Mouse (Mus musculus): Measurements from ENCODE around the gene Ldha. TPM values are rescaled to one million over a fixed set of nuclear protein-coding genes. Genes with fewer than 3 reads are reported as not detected.
A peak's percentile ranks its signal among the peaks of the same experiment; 100 is the strongest.
"Not testable (repeated sequence)": the region's sequence is repeated elsewhere in the genome, so short reads cannot be mapped to it uniquely, and the experiment has no call there.

The Ldha gene
- polyA plus RNA-seq, 1 experiment from 2014 or later = 744 TPM

GRCm38 (mm10) chr7:46830799-46831590, 10.3 kb upstream of the Ldha start:
- 0 out of 2 replicates have a peak, but pooled peaks cover 2% of the 10 kb centered on the region for H3K4me1 ChIP-seq
- no peak overlapping the region for H3K4me3 ChIP-seq
- no peaks in the 10 kb centered on the region for H3K27me3 ChIP-seq
- no peak for ATAC-seq (replicated peaks)
- no peak overlapping the region for H3K4me2 ChIP-seq (replicated peaks)
- no peaks in the 10 kb centered on the region for H3K9me3 ChIP-seq
- H3K27ac ChIP-seq (replicated peaks) = no peak overlapping the region
- H3K36me3 ChIP-seq = no peaks in the 10 kb centered on the region
- 74% methylated on average over 13 of the region's 13 CpGs for WGBS
- H3K9ac ChIP-seq (replicated peaks) = no peak overlapping the region

- Histone ChIP-seq H3K4me1 (0 out of 2 replicates have a peak, but pooled peaks cover 2% of the 10 kb centered on the region), H3K27me3 (no peaks in the 10 kb centered on the region), H3K9me3 (no peaks in the 10 kb centered on the region), H3K4me3 (no peak overlapping the region), H3K4me2 (replicated peaks) (no peak overlapping the region), H3K9ac (replicated peaks) (no peak overlapping the region), H3K27ac (replicated peaks) (no peak overlapping the region), H3K36me3 (no peaks in the 10 kb centered on the region)
- ATAC-seq (replicated peaks) = no peak
- WGBS = 84% methylated on average over 8 of the region's 8 CpGs
These were observed 9.6 kb upstream of the Ldha start for GRCm38 (mm10) chr7:46831693-46832092.

- not testable (repeated sequence) for H3K4me1 ChIP-seq; H3K4me2 ChIP-seq (replicated peaks); H3K9ac ChIP-seq (replicated peaks); H3K4me3 ChIP-seq; H3K9me3 ChIP-seq; ATAC-seq (replicated peaks); H3K27me3 ChIP-seq; H3K36me3 ChIP-seq; H3K27ac ChIP-seq (replicated peaks)
- WGBS = 95% methylated on average over 11 of the region's 11 CpGs
These were observed 9.0 kb upstream of the Ldha start for GRCm38 (mm10) chr7:46832112-46832810.

- WGBS = 83% methylated on average over 6 of the region's 6 CpGs
- Histone ChIP-seq H3K27ac (replicated peaks) (no peak overlapping the region), H3K36me3 (no peaks in the 10 kb centered on the region), H3K4me2 (replicated peaks) (no peak overlapping the region), H3K27me3 (no peaks in the 10 kb centered on the region), H3K4me3 (no peak overlapping the region), H3K9ac (replicated peaks) (no peak overlapping the region), H3K9me3 (no peaks in the 10 kb centered on the region), H3K4me1 (peaks cover 9% of the 10 kb centered on the region)
- ATAC-seq (replicated peaks) = no peak
These were observed 8.0 kb upstream of the Ldha start for GRCm38 (mm10) chr7:46833266-46833665.

- no peaks in the 10 kb centered on the region for H3K9me3 ChIP-seq
- no peak overlapping the region for H3K4me3 ChIP-seq
- H3K9ac ChIP-seq (replicated peaks) = no peak overlapping the region
- no peaks in the 10 kb centered on the region for H3K27me3 ChIP-seq
- H3K4me1 ChIP-seq = peaks cover 14% of the 10 kb centered on the region
- ATAC-seq (replicated peaks) = no peak
- H3K36me3 ChIP-seq = no peaks in the 10 kb centered on the region
- WGBS = 88% methylated on average over 7 of the region's 7 CpGs
- H3K4me2 ChIP-seq (replicated peaks) = no peak overlapping the region
- no peak overlapping the region for H3K27ac ChIP-seq (replicated peaks)
These were observed 7.5 kb upstream of the Ldha start for GRCm38 (mm10) chr7:46833670-46834255.

GRCm38 (mm10) chr7:46834994-46835610, 6.2 kb upstream of the Ldha start:
- H3K9me3 ChIP-seq = no peaks in the 10 kb centered on the region
- H3K4me2 ChIP-seq (replicated peaks) = no peak overlapping the region
- H3K4me3 ChIP-seq = no peak overlapping the region
- no peak overlapping the region for H3K27ac ChIP-seq (replicated peaks)
- no peak for ATAC-seq (replicated peaks)
- H3K27me3 ChIP-seq = no peaks in the 10 kb centered on the region
- H3K4me1 ChIP-seq = peaks cover 23% of the 10 kb centered on the region
- H3K9ac ChIP-seq (replicated peaks) = no peak overlapping the region
- WGBS = 24% methylated on average over 14 of the region's 14 CpGs
- H3K36me3 ChIP-seq = no peaks in the 10 kb centered on the region

GRCm38 (mm10) chr7:46836357-46836756, 4.9 kb upstream of the Ldha start:
- H3K36me3 ChIP-seq = no peaks in the 10 kb centered on the region
- no peaks in the 10 kb centered on the region for H3K27me3 ChIP-seq
- H3K4me1 ChIP-seq = peaks cover 23% of the 10 kb centered on the region
- H3K9ac ChIP-seq (replicated peaks) = no peak overlapping the region
- H3K27ac ChIP-seq (replicated peaks) = no peak overlapping the region
- no peak overlapping the region for H3K4me3 ChIP-seq
- no peak for ATAC-seq (replicated peaks)
- no peak overlapping the region for H3K4me2 ChIP-seq (replicated peaks)
- 90% methylated on average over 5 of the region's 5 CpGs for WGBS
- no peaks in the 10 kb centered on the region for H3K9me3 ChIP-seq

GRCm38 (mm10) chr7:46837073-46837472, 4.2 kb upstream of the Ldha start:
- ATAC-seq (replicated peaks) = no peak
- Histone ChIP-seq H3K4me1 (peaks cover 23% of the 10 kb centered on the region), H3K9me3 (no peaks in the 10 kb centered on the region), H3K4me2 (replicated peaks) (no peak overlapping the region), H3K27ac (replicated peaks) (no peak overlapping the region), H3K27me3 (no peaks in the 10 kb centered on the region), H3K9ac (replicated peaks) (no peak overlapping the region), H3K36me3 (no peaks in the 10 kb centered on the region), H3K4me3 (no peak overlapping the region)
- 48% methylated on average over 5 of the region's 5 CpGs for WGBS

GRCm38 (mm10) chr7:46838104-46838671, 3.1 kb upstream of the Ldha start:
- Histone ChIP-seq H3K27ac (replicated peaks) (peak overlapping the region; percentile 81), H3K9me3 (no peaks in the 10 kb centered on the region), H3K4me1 (peaks cover 23% of the 10 kb centered on the region), H3K9ac (replicated peaks) (0 out of 2 replicates have a peak overlapping the region, but pooled peaks have one; percentile 10), H3K4me3 (no peak overlapping the region), H3K36me3 (no peaks in the 10 kb centered on the region), H3K27me3 (no peaks in the 10 kb centered on the region), H3K4me2 (replicated peaks) (peak overlapping the region; percentile 31)
- 2% methylated on average over 8 of the region's 9 CpGs for WGBS
- ATAC-seq (replicated peaks) = peak; percentile 72

- Histone ChIP-seq H3K27me3 (no peaks in the 10 kb centered on the region), H3K27ac (replicated peaks) (peak overlapping the region; percentile 81), H3K4me3 (0 out of 2 replicates have a peak overlapping the region, but pooled peaks have one; percentile 14), H3K36me3 (no peaks in the 10 kb centered on the region), H3K9me3 (no peaks in the 10 kb centered on the region), H3K4me2 (replicated peaks) (peak overlapping the region; percentile 31), H3K9ac (replicated peaks) (no peak overlapping the region), H3K4me1 (peaks cover 23% of the 10 kb centered on the region)
- ATAC-seq (replicated peaks) = peak; percentile 87
- 9% methylated on average over 8 of the region's 8 CpGs for WGBS
These were observed 2.4 kb upstream of the Ldha start for GRCm38 (mm10) chr7:46838891-46839302.

GRCm38 (mm10) chr7:46839446-46839845, 1.8 kb upstream of the Ldha start:
- H3K9ac ChIP-seq (replicated peaks) = no peak overlapping the region
- H3K4me3 ChIP-seq = no peak overlapping the region
- WGBS = 46% methylated on average over 7 of the region's 7 CpGs
- peak overlapping the region; percentile 81 for H3K27ac ChIP-seq (replicated peaks)
- H3K9me3 ChIP-seq = no peaks in the 10 kb centered on the region
- no peak for ATAC-seq (replicated peaks)
- H3K36me3 ChIP-seq = no peaks in the 10 kb centered on the region
- peaks cover 23% of the 10 kb centered on the region for H3K4me1 ChIP-seq
- H3K27me3 ChIP-seq = no peaks in the 10 kb centered on the region
- peak overlapping the region; percentile 31; the same call in 1 of the 2 replicates for H3K4me2 ChIP-seq (replicated peaks)

All from forebrain, embryonic 15.5 days (tissue).